Mouse (Mus musculus) forelimb bud, embryonic 11.5 days (tissue): ENCODE results near the gene Atoh8.

Experiments
- DNase-seq: peaks from one replicate; pipeline ENCODE4 v3.0.0-alpha.2; 2012; ENCODE audit warnings: low read depth, low spot score

Atoh8 gene

DNA sequence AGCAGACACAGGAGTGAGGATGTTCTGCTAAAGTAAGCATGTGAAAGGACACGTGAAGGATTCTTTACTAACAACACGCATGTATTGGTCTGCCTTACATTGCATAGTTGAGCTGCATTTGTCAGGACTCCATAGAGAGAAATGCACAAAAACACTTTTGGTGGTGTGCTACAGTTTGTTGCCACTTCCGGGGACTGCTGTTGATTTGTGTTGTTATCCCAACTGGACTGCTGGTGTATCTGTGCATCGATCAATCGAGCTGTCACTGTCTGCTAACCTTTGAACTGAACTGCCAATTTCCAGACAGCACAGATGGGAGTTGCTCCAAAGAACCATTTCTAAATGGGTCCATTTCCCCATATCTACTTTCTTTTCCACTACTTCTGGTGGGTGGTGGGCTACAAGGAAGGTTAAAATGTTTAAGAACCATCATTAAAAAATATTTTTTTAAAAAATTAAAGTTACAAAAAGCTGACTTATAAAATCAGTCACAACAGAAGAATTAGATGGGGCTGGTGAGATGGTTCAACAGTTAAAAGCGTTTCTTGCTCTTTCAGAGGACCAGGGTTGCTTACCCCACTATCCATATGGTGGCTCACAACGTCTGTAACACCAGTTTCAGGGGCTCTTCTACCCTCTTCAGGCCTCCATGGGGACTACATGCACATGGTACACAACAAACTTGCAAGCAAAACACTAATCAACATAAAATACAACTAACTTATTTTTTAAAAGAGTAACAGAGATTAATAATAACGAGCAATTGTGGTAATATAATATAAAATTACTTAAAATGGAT lies 76.2 kb downstream of the Atoh8 start:
- no peak for DNase-seq
